Mouse (Mus musculus) liver, embryonic 15.5 days (tissue): ENCODE data around the gene Dhrs7. TPM values are rescaled to one million over a fixed set of nuclear protein-coding genes. Genes with fewer than 3 reads are reported as not detected.

Experiments used
- ATAC-seq: fragments of 200-750 bp; cut with Nextera tagmentation; 2 replicates; pipeline ENCODE4 v1.8.0; 2017; ENCODE audit warnings: moderate number of reproducible peaks, mild to moderate bottlenecking, moderate library complexity; ENCODE audit not compliant: insufficient read depth
- H3K27ac ChIP-seq: fragments of 300-500 bp; sonication (generic); replicated peaks from 2 replicates; pipeline ENCODE4 v1.5.1; 2015; ENCODE audit warnings: mild to moderate bottlenecking, inconsistent platforms
- H3K27me3 ChIP-seq: fragments of 300-500 bp; sonication (generic); 2 replicates; pipeline ENCODE4 v1.6.1; 2015; ENCODE audit warnings: mild to moderate bottlenecking, inconsistent platforms
- H3K36me3 ChIP-seq: fragments of 300-500 bp; sonication (generic); replicated peaks from 2 replicates; pipeline ENCODE4 v1.6.1; 2015; ENCODE audit warnings: moderate library complexity, mild to moderate bottlenecking, inconsistent platforms
- H3K4me1 ChIP-seq: fragments of 300-500 bp; sonication (generic); replicated peaks from 2 replicates; pipeline ENCODE4 v1.6.1; 2015; ENCODE audit warnings: inconsistent platforms
- H3K4me2 ChIP-seq: fragments of 300-500 bp; sonication (generic); 2 replicates; pipeline ENCODE4 v1.6.1; 2015; ENCODE audit warnings: moderate library complexity, mild to moderate bottlenecking, inconsistent platforms
- H3K4me3 ChIP-seq: fragments of 300-500 bp; sonication (generic); replicated peaks from 2 replicates; pipeline ENCODE4 v1.5.1; 2015; ENCODE audit warnings: mild to moderate bottlenecking, inconsistent platforms
- H3K9ac ChIP-seq: fragments of 300-500 bp; sonication (generic); 2 replicates; pipeline ENCODE4 v1.6.1; 2015; ENCODE audit warnings: moderate library complexity, mild to moderate bottlenecking, inconsistent platforms
- H3K9me3 ChIP-seq: fragments of 300-500 bp; sonication (generic); replicated peaks from 2 replicates; pipeline ENCODE4 v1.6.1; 2016; ENCODE audit warnings: inconsistent platforms
- WGBS: fragments of 180-500 bp; shearing (Covaris S2); methylation state at CpG from one replicate; pipeline ENCODE4 v1.1.7; 2015; ENCODE audit warnings: mixed read lengths; ENCODE audit not compliant: insufficient replicate concordance; 5-methylcytosine and 5-hydroxymethylcytosine counted together
- polyA plus RNA-seq: library from polyadenylated mRNA; unstranded; fragments of >200 nt; fragmentation: Nextera tagmentation; extraction: Ambion mirVana; gene quantifications from 2 replicates; pipeline ENCODE4 v1.2.1, GENCODE M21; 2015

Gene Dhrs7
- polyA plus RNA-seq, 1 experiment from 2014 or later: 34.7 TPM

DNA sequence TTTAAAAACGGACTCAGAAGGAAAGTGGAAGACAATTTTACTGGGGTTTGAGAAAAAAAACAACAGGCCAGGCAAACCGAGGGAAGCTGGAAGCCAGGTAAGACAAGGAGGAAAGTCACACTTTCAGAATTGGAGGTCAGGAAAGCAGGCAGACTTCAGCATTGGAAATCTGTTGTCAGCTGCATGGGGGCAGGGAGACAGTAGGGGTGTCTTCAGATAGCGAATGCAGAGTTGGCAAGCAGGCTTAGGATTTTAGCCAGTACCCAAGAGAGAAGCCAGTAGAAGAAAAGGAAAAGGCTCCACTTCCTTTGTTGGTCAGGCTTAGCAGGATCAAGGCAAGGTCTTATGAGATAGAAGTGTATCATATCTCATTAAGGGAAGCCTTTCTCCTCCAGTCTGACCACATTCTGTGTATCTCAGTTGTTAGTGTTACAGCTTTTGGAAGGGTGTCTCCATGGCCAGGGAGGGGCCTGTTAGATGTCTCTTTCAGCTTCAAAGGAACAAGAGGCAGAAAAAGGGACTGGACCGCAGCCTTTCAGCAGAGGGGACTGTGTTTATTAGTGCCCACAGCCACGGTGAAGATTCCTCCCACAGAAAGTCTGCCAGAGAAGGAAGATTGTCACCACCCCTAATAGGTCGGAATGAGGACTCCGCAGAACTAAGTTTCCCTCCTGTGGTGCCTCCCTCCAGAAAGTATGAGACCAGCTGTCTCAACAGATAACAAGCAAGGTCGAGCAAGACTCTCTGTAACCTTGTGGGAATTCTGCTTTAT, 18.0 kb upstream of the Dhrs7 start:
- H3K4me2 ChIP-seq: peak overlapping the region; percentile 42
- no peak overlapping the region for H3K4me3 ChIP-seq
- H3K4me1 ChIP-seq: peaks cover 19% of the 10 kb centered on the region
- WGBS: 29% methylated on average over 8 of the region's 8 CpGs
- no peaks in the 10 kb centered on the region for H3K36me3 ChIP-seq
- peak; percentile 85 for ATAC-seq
- no peaks in the 10 kb centered on the region for H3K9me3 ChIP-seq
- H3K27me3 ChIP-seq: no peaks in the 10 kb centered on the region
- H3K27ac ChIP-seq: peak overlapping the region; percentile 51; the same call in 1 of the 2 replicates
- no peak overlapping the region for H3K9ac ChIP-seq

DNA sequence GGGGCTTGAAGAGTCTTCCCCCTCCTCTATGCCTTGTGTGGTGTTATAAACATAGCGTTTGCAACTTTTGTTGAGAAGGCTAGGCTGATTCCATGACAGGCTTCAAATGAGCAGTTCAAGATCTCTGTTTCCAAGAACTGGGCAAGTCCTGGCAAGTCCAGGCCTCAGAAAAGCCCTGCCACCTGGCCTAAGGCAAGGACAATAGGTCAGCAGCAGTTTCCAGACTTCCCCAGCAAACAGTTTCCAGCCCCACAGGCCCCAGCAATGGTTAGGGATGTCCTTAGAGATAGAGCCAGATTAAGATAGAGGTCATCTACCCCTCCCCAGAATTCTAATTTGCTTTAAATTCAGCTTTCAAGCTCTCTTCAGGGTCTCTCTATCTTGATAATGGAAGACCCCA, 17.2 kb upstream of the Dhrs7 start:
- Histone ChIP-seq H3K27ac (no peak overlapping the region), H3K9me3 (no peaks in the 10 kb centered on the region), H3K9ac (no peak overlapping the region), H3K27me3 (no peaks in the 10 kb centered on the region), H3K4me2 (no peak overlapping the region), H3K4me1 (peaks cover 19% of the 10 kb centered on the region), H3K4me3 (no peak overlapping the region), H3K36me3 (no peaks in the 10 kb centered on the region)
- 77% methylated on average over 1 of the region's 1 CpGs for WGBS
- no peak for ATAC-seq

DNA sequence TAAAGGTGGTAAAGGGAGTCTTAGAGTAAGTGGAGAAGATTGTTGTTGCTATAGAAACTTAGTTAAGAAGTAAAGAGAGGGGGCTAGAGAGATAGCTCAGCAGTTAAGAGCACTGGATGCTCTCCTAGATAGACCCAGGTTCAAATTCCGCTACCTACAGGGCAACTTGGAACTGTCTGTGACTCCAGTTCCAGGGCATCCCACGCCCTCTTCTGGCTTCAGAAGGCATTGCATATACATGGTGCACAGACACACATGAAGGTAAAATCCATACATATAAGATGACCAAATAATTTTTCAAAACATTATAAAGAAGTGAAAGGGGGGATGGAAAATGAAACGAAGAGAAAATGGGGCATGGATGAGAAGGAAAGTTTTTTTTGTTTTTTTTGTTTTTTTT, 14.9 kb upstream of the Dhrs7 start:
- peaks cover 19% of the 10 kb centered on the region for H3K4me1 ChIP-seq
- no peak for ATAC-seq
- no peaks in the 10 kb centered on the region for H3K36me3 ChIP-seq
- H3K27ac ChIP-seq: no peak overlapping the region
- H3K9ac ChIP-seq: no peak overlapping the region
- WGBS: 54% methylated on average over 3 of the region's 3 CpGs
- no peaks in the 10 kb centered on the region for H3K9me3 ChIP-seq
- no peak overlapping the region for H3K4me2 ChIP-seq
- H3K27me3 ChIP-seq: no peaks in the 10 kb centered on the region
- no peak overlapping the region for H3K4me3 ChIP-seq

DNA sequence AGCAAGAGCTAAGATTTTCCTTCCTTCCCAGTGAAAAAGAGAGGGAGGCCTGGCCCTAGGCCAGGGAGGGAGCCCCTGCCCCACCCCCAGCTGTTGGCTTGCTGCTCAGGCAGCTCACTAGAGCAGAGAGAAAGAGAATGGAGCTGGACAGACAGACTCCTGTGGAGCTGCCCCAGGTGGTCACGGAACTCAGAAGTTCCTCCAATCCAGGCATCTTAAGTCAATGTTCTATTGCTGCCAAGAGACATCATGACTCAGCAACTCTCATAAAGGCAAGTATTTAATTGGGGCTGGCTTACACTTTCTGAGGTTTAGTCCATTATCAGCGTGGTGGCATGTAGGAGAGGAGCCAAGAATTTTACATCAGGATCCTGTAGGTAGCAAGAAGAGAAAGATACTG, 10.1 kb upstream of the Dhrs7 start:
- Histone ChIP-seq H3K27ac (no peak overlapping the region), H3K27me3 (no peaks in the 10 kb centered on the region), H3K4me3 (no peak overlapping the region), H3K9me3 (no peaks in the 10 kb centered on the region), H3K4me1 (no peaks in the 10 kb centered on the region), H3K9ac (no peak overlapping the region), H3K36me3 (no peaks in the 10 kb centered on the region), H3K4me2 (no peak overlapping the region)
- no peak for ATAC-seq
- WGBS: 56% methylated on average over 2 of the region's 2 CpGs

DNA sequence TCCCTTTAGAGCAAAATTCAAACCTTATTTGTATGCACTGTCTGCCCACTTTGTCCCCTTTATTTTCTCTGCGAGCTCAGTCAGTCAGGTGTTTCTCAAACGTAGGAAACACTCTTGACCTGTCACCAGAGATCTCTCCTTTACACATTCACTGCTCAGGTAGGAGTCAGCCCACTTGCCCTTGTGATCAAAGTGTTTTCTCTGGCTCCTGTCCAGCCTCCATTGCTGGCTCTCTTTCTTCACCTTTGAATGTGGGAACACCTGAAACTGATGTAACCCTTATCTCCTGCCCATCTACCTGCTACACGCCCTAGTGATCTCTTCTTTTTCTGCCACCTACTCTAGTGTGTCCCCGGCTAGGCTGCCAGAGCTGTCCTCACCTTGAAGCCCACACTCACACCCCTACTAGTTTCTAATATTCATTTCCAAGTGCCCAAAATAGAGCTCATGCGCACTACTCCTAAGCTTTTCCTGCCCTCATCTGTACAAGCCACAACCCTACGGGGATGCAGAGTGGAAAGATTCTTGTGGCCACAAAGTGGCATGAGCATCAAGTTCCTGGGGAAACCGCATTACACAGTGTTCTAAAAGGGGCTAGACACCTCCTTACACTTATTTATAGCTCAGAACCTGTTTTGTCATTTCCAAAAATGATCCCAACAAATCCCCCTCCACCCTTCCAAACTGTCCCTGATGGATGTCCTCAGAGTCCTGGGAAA, 9.5 kb upstream of the Dhrs7 start:
- no peaks in the 10 kb centered on the region for H3K4me1 ChIP-seq
- H3K27ac ChIP-seq: no peak overlapping the region
- WGBS: 47% methylated on average over 7 of the region's 7 CpGs
- no peak overlapping the region for H3K9ac ChIP-seq
- H3K36me3 ChIP-seq: no peaks in the 10 kb centered on the region
- no peaks in the 10 kb centered on the region for H3K27me3 ChIP-seq
- H3K4me2 ChIP-seq: no peak overlapping the region
- no peak overlapping the region for H3K4me3 ChIP-seq
- no peaks in the 10 kb centered on the region for H3K9me3 ChIP-seq
- no peak for ATAC-seq

DNA sequence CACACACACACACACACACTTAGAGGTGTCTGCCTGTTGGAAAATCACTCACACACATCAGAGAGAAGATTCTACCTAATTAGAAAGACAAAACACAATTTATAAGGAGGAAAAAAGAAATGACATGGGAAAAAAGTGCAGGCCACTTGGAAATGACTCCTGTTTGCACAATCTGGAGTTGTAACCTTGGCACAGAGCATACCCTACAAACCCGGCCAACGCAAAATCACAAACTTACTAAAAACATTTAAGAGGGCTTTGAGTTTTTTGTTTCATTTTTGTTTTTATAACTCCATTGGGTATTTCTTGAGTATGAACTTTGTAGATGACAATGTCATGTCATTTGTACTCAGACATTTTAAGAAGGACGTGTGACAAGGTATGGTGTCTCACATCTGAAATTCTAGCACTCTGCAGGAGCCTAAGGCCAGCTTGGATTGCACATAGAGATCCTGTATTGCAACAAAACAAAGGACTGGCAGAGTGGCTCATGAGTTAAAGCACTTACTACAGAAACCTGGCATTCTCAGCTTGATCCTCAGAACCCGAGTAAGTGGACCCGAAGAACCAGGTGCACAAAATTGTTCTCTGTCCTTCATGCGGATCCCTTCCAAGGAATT, 6.9 kb upstream of the Dhrs7 start:
- Histone ChIP-seq H3K27ac (no peak overlapping the region), H3K4me2 (no peak overlapping the region), H3K36me3 (no peaks in the 10 kb centered on the region), H3K9ac (no peak overlapping the region), H3K9me3 (no peaks in the 10 kb centered on the region), H3K4me3 (no peak overlapping the region), H3K4me1 (no peaks in the 10 kb centered on the region), H3K27me3 (no peaks in the 10 kb centered on the region)
- ATAC-seq: no peak
- 73% methylated on average over 6 of the region's 6 CpGs for WGBS

DNA sequence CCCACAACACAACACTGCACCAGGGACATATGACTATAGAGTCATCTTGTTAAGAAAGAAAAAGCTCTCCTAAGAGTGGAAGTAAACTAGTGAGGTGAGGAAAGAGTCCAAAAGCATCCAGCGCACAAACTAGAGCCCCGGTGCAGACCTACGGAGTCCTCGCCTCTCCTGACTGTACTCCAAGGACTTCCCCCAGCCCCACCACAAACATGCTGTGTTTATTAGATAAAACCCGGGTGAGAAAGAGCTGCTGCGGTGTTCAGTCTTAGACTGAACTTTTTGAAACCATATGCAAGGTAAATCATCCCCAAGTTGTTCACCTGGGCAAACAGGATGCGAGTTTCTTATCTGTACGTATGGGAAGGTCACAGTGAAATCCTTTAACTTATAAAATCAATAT, 6.2 kb upstream of the Dhrs7 start:
- Histone ChIP-seq H3K4me2 (no peak overlapping the region), H3K27me3 (no peaks in the 10 kb centered on the region), H3K9me3 (no peaks in the 10 kb centered on the region), H3K4me3 (no peak overlapping the region), H3K4me1 (no peaks in the 10 kb centered on the region), H3K36me3 (no peaks in the 10 kb centered on the region), H3K27ac (no peak overlapping the region), H3K9ac (no peak overlapping the region)
- no peak for ATAC-seq
- 26% methylated on average over 8 of the region's 8 CpGs for WGBS

DNA sequence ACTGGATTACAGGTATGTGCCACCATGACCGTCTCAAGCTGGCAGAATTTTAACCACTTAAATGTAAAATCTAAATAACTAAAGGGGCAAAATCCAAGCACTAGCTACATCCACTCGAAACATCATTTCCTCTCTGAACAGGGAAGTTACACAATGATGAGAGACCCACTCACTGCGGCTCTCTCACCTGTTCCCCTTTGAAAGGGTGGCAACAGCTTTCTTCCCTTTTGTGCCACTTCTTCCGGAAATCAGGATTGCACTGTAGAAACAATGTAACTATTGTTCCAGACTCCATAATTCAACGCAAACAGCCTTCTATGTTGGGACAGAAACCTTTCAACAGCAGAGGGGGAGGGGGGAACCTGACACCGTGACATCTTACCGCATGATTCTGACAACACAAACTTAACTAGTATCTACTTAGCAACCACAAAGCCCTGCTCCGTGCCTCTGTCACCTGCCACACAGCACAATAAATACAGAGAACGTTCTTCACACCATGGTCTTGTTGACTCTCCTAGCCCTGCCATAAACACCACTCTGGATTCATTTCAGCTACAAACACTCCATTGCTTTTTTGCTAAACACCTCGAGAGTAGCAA, 3.3 kb upstream of the Dhrs7 start:
- H3K27me3 ChIP-seq: no peaks in the 10 kb centered on the region
- no peak overlapping the region for H3K4me2 ChIP-seq
- no peak overlapping the region for H3K9ac ChIP-seq
- no peak overlapping the region for H3K4me3 ChIP-seq
- no peak overlapping the region for H3K27ac ChIP-seq
- H3K4me1 ChIP-seq: peaks cover 11% of the 10 kb centered on the region
- H3K36me3 ChIP-seq: no peaks in the 10 kb centered on the region
- WGBS: 55% methylated on average over 10 of the region's 10 CpGs
- no peak for ATAC-seq
- no peaks in the 10 kb centered on the region for H3K9me3 ChIP-seq

DNA sequence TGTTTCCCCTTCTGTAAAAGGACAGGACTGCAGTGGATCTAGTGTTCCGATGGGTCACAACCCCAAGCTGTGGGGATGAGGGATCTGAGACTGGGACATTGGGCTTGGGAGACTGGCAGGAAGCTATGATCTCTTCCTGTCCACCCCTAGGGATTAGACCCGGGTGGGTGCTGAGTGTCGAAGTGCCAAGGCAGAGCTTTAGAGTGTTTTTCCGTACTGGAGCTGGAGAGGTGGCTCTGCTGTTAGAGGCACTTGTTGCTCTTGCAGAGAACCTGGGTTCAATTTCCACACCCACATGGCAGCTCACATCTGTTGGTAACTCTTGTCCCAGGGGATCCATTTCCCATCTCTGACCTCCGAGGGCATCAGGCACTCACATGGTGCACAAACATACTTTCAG, 1.3 kb upstream of the Dhrs7 start:
- Histone ChIP-seq H3K4me1 (peaks cover 11% of the 10 kb centered on the region), H3K4me3 (no peak overlapping the region), H3K4me2 (no peak overlapping the region), H3K27ac (no peak overlapping the region), H3K9ac (no peak overlapping the region), H3K36me3 (no peaks in the 10 kb centered on the region), H3K9me3 (no peaks in the 10 kb centered on the region), H3K27me3 (no peaks in the 10 kb centered on the region)
- WGBS: 76% methylated on average over 5 of the region's 5 CpGs
- ATAC-seq: no peak

DNA sequence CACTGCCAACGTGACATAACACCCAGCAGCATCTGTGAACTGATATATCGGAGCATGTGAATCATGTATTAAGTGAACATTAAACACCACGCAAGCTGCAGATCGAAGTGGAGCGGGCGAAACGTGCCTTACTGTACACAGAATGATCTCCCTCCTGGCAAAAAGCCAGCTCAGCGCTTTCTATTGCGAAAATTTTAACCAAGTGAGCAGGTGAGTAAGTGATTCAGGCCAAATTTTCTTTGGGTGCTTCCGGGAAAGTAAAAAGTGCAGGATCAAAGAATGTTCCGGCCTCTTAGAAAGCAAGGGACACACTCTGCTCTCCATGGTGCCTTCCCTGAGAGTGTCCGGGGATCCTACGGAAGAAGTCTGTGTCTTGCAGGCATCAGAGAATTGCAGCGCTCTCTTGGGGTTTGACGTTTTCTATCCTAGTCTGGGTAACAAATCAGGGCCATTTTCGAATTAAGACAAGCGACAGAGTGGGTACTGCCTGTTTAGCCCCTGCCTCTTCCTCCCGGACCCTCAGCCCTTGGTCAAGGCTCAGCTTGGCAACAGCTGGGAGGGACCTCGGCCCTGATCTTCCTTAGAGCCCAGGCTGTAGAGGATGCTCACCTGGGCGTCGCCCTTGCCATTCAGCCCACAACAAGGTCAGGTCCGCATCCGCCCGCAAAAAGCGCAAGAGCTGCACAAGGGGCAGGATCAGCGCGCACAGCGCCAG, 532 bp downstream of the Dhrs7 start:
- H3K27me3 ChIP-seq: no peaks in the 10 kb centered on the region
- 10% methylated on average over 28 of the region's 28 CpGs for WGBS
- H3K4me1 ChIP-seq: peaks cover 11% of the 10 kb centered on the region
- peak overlapping the region; percentile 64 for H3K4me3 ChIP-seq
- H3K36me3 ChIP-seq: no peaks in the 10 kb centered on the region
- H3K9me3 ChIP-seq: no peaks in the 10 kb centered on the region
- peak overlapping the region; percentile 74 for H3K27ac ChIP-seq
- peak overlapping the region; percentile 88 for H3K4me2 ChIP-seq
- H3K9ac ChIP-seq: peak overlapping the region; percentile 35
- no peak; the same call in 1 of the 2 replicates for ATAC-seq
